Mouse (Mus musculus) lung, adult 2 months (tissue): ENCODE measurements around the gene Rap1gap.

ENCODE experiments used
- CTCF ChIP-seq: fragments of 200-500 bp; IDR thresholded peaks from 2 replicates; pipeline ENCODE4 v1.5.1; 2011; ENCODE audit warnings: mild to moderate bottlenecking, low read length, control low read depth; ENCODE audit not compliant: insufficient read depth
- POLR2A ChIP-seq: fragments of 200-500 bp; IDR thresholded peaks from 2 replicates; pipeline ENCODE4 v1.6.1; 2011; ENCODE audit warnings: low read depth, mild to moderate bottlenecking, control low read depth, low read length, borderline replicate concordance; ENCODE audit errors: extremely low read depth

GRCm38 (mm10) chr4:137682961-137683453, 18.5 kb downstream of the Rap1gap start:
- TF ChIP-seq POLR2A: no peak
- TF ChIP-seq CTCF: peak; percentile 84
